Mouse (Mus musculus): ENCODE measurements around the gene Ddx55.

Gene Ddx55

DNA sequence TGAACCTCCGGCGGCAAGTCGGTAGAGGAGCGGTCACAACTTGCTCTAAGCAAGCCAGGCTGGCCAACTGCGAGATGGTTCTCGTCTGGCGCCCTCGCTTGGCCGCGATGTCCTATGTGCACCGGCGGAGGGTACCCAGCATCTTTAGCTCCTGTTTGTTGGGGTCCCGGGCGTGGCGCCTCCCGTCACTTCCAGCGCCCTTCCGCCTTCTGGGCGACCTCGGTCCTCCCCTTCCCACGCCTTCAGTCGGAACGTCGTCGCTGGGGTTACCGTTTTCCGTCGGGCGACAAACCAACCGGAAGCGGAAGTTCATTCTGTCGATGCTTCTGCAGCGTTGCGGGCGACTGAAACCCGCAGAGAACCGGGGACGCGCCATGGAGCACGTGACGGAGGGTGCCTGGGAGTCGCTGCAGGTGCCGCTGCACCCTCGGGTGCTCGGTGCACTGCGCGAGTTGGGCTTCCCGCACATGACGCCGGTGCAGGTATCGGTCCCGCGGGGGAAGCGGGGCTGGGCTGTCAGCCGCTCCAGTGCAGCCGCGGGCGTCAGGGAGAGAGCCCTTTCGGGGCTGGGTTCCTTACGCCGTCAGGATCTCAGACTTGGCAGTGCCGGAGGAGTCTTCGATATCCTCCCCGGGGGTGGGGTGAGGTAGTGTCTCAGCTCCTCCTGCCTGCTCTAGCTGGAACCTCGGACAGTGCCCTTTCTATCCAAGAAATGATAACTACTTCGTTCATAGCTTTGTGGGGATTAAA is at the start of gene Ddx55:
Gene Ddx55, plus strand, starts transcription at position 307 of the 750 bp plus-strand sequence.
- peak; percentile 86 to 87 for DNase-seq (ENCODE audit: low spot score in 2 of 2)

GRCm38 (mm10) chr5:124503742-124504141 is 48.9 kb upstream of the Ddx55 start:
- no peak for DNase-seq (ENCODE audit: low spot score in 2 of 2)

DNA sequence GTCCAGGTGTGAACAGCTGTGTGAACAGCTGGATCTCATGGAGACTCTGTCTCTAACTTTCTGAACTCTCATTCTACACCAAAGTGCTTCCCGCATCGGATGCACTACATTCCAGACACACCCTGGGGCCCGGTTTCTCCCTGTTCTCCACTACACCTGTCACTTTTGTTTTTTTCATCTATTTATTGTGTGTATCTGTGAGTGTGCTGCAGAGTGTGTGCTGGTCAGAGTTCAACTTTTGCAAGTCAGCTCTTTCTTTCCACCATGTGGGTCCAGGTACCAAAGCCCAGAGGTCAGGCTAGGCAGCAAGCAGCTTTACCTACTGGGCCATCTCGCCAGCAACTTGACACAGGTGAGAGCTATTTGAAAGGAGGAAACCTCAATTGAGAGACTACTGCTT is 47.4 kb upstream of the Ddx55 start:
- DNase-seq (ENCODE audit: low spot score in 2 of 2) = no peak

DNA sequence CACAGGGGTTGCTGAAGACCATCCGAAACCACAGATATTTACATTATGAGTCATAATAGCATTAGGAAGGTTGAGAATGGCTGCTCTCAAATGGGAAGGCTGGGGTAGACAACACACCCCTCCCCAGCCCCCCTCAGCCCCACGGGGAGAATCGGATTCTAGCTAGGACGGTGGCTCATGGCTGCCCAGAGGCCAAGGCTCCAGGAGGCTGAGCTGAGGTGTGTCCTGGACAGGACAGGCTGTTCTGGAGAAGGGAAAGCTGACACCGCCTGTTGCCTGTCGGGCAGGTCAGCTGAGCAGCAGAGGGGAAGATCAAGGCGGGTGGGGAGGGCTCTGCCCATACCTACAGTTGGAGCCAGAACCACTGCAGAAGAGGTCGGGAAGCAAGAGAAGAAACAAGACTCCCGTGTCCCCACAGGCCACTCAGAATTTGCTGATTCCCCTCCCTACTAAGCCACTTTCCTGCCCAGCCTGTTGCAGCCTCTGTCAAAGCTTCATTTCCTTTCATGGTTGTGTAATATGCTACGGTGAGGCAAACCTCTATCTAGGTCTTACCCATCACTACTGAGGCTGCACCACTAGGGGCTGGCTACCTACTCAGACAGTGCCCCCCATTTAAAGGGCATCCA is 45.8 kb upstream of the Ddx55 start:
- DNase-seq (ENCODE audit: low spot score in 2 of 2) = no peak

DNA sequence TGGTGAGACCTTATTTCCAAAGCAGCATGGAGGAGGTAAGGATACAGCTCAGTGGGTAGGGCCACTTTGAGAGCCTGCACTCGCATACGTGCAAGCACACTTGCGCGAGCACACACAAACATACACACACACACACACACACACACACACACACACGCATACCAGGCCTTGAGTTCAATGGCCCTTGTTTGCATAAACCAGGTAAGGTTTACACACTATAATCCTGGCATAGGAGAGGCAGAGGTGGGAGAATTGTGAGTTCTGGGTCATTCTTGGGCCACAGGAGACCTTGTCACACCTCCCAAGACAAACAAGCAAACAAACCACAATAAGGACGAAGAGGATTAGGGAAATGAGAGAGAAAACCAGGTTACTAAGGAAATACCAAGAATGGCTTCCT is 43.5 kb upstream of the Ddx55 start:
- no peak for DNase-seq (ENCODE audit: low spot score in 2 of 2)

DNA sequence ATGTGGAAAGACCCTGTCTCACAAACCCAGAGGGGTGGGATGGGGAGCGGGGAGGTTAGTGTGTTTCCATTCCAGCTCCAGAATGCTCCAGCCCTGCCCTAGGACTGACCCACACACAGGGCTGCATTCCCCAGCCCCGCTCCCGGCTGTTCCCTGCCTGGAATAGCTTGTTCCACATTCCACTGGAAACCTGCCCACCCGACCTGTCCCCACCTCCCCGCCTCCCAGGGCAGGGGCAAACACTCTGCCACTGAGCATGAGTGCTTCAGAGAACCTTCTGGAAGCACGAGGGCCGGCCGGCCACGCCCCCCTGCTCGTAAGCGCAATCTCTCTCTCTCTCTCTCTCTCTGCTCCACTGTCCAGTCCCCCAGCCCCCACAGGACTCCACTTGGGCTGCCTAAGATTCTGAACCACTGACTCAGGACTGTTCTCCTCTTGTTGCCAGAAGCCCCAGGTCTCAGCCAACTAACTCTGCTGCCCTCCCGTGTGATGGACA is 42.9 kb upstream of the Ddx55 start:
- DNase-seq (ENCODE audit: low spot score in 2 of 2) = no peak

GRCm38 (mm10) chr5:124510536-124511050 is 42.1 kb upstream of the Ddx55 start:
- no peak for DNase-seq (ENCODE audit: low spot score in 2 of 2)

- no peak for DNase-seq (ENCODE audit: low spot score in 2 of 2)
Observed at GRCm38 (mm10) chr5:124515789-124516188, 36.9 kb upstream of the Ddx55 start.

DNA sequence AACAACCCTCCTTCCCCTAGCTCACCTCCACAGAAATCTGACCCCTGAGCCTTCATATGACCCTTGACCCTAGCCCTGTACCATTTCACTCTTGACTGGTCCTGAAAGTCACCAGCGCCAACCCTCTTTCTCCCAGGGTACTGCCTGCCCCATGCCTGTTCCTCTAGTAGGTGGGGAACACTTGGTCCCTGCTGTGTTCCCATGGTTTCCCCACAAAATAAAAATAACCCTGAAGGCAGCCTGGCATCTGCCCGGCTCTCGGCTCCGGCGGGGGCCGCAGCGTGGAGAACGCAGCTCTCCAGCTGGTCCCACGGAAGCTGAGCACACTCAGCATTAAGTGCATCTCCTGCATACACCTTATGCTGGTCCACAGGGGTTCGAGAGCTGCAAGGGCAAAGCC is 34.0 kb upstream of the Ddx55 start:
- no peak for DNase-seq (ENCODE audit: low spot score in 2 of 2)

DNA sequence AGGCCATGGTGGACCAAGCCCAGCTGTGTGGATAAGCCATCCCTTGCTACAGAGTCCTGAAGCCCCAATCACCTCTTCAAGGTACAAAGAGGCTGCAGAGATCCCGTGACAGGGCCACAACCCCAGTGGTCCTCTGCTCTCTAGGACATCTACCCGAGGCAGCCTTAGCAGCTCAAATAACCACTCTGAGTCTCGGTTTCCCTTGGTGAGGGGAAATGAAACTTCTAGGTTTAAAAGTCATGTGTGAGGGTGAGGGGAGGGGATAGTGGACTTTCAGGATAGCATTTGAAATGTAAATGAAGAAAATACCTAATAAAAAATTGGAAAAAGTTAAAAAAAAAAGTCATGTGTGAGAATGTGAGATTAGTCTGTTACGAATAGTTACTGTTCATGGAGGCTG is 31.1 kb upstream of the Ddx55 start:
- no peak for DNase-seq (ENCODE audit: low spot score in 2 of 2)

- no peak for DNase-seq (ENCODE audit: low spot score in 2 of 2)
Observed at GRCm38 (mm10) chr5:124523032-124523431, 29.6 kb upstream of the Ddx55 start.

- DNase-seq (ENCODE audit: low spot score in 2 of 2) = no peak
Observed at GRCm38 (mm10) chr5:124524943-124525342, 27.7 kb upstream of the Ddx55 start.

DNA sequence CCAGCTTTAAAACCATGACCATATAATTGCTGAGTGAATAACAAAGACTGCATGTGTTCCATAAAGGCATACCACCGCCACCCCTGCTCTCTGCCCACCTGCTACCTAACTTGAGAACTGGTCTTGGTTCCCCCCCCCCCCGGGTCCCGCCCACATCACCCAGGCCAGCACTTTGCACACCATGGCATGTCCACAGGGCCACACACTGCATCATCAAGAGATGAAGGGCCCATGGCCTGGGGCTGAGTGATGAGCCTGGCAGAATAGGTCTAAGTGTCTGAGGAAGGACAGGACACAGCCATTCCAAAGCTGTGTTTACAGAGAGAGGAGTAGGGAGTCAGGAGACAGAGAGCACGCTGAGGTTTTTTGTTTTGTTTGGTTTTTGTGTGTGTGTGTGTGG is 24.3 kb upstream of the Ddx55 start:
- no peak for DNase-seq (ENCODE audit: low spot score in 2 of 2)

- no peak for DNase-seq (ENCODE audit: low spot score in 2 of 2)
Observed at GRCm38 (mm10) chr5:124528791-124529190, 23.9 kb upstream of the Ddx55 start.

DNA sequence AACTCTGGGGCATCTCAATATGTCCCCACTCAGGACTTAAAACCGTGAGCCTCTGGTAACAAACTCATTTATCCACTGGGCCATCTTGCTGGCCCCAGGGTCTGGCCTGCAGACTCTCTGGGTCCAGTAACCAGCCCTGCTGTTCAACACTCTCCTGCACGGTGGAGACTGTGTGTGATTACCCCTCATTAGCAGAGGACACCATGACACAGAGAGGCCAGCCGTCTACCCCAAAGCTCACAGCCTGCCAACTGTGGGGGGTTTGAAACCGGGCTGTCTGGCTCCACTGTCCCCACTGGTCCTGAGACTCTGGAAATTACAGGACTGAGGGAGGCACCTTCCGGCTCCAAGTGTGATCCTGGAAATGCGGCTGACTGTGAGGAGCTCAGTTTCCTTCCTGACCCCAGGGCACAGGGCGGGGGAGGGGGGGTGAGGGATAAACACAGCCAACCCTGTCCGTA is 23.4 kb upstream of the Ddx55 start:
- no peak for DNase-seq (ENCODE audit: low spot score in 2 of 2)

DNA sequence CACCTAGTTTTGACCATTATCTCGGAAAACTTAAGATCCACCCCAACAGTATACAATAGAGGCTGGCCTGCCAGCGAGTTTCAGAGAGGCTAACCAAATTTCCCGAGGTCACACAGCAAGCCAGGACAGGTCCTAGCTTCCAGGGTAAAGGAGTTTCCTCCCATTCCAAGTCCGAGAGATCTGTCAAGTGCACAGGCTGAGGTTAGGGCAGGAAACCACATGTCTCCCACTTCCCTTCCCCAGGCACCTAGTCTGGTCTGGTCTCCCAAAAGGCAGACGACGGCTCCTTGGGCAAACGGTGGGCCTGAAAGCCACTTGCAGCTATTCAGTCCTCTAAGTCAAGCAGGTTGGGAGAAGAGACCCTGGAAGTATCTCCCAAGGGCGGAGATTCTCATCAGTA is 23.0 kb upstream of the Ddx55 start:
- no peak for DNase-seq (ENCODE audit: low spot score in 2 of 2)

- DNase-seq (ENCODE audit: low spot score in 2 of 2) = peak; percentile 64 to 73
Observed at GRCm38 (mm10) chr5:124530655-124531582, 21.7 kb upstream of the Ddx55 start, which contains the start of gene Rilpl1. Gene Rilpl1 (minus strand): TSS chr5:124531391.

GRCm38 (mm10) chr5:124531583-124531930 is 21.1 kb upstream of the Ddx55 start:
- no peak for DNase-seq (ENCODE audit: low spot score in 2 of 2)

DNA sequence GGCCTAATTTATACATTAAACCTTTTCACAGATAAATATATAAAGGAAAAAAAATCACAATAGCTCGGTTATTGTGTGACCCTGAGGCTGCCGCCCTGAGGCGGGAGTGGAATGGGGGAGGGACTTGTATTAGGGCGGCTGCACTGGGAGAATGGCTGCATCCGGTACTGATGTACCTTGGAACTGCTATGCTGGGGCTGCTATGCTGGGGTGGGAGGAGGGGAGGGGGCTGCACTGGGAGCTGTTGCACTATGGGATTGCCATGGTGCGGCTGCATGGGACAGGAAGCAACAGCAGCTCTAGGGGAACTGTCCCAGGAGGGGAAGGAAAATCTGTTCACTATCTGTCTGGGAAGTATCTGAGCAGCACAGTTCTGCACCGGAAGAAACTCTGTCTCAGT is 20.2 kb upstream of the Ddx55 start:
- DNase-seq (ENCODE audit: low spot score in 2 of 2) = no peak

GRCm38 (mm10) chr5:124535016-124535415 is 17.6 kb upstream of the Ddx55 start:
- no peak for DNase-seq (ENCODE audit: low spot score in 2 of 2)

GRCm38 (mm10) chr5:124536776-124537175 is 15.9 kb upstream of the Ddx55 start:
- DNase-seq (ENCODE audit: low spot score in 2 of 2) = no peak

Data from urinary bladder, adult 18-20 months (tissue).